Mouse (Mus musculus) neural tube, embryonic 10.5 days (tissue): ENCODE measurements around the gene Trpv5.
A peak's percentile ranks its signal among the peaks of the same experiment; 100 is the strongest.

Experiments used
- DNase-seq: peaks from one replicate; pipeline ENCODE4 v3.0.0-alpha.2; 2017; ENCODE audit warnings: low spot score; ENCODE audit errors: extremely low spot score

Gene Trpv5

DNA sequence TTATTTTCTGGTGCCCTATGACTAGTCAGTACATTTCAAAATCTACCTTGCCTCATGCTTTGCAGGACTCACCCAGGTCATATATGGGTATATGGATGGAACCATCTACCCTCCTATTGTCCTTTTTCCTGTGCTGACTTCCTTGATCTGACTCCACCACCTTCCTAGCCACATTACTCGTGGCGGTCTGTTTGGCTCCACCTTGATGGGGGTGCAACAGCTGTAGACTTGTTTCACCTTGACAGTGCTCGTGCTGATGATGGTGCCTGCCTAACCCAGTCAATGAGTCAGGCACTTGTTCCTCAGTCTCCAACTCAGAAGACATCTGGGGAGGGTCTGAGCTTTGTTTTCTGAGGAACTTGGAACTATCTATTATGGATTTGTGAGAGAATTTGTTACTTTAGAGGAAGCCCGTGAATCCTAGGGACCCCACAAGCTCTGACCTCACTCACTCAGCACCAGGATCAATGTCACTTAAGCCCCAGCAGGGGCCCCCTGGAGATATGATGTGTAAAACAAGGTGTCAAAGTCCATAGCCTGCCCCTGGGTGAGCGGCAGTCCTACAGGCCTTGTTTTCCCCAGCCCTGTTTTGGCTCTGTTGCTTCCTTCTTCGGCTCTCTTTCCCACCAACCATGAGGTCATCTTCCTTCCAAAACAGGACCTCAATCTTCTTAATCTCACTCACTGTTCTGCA is 39.2 kb downstream of the Trpv5 start:
- DNase-seq = no peak

DNA sequence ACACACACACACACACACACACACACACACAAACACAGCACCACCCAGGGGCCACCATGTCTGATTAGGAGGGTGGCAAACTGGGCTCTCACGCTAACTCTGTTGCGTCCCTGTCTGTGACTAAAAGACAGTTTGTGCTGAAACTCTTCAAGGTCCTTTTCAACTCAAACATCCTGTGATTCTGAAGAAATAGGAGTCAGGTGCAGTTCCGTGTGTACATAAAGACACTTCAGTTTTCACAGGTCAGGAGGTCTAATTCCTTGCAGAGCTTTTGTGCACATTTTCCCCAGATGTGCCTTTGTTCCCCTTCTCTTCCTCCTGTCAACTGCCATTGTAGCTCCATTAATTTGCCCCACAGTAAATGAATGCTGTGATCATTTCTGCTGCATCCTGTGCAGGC is 40.1 kb downstream of the Trpv5 start:
- no peak for DNase-seq

DNA sequence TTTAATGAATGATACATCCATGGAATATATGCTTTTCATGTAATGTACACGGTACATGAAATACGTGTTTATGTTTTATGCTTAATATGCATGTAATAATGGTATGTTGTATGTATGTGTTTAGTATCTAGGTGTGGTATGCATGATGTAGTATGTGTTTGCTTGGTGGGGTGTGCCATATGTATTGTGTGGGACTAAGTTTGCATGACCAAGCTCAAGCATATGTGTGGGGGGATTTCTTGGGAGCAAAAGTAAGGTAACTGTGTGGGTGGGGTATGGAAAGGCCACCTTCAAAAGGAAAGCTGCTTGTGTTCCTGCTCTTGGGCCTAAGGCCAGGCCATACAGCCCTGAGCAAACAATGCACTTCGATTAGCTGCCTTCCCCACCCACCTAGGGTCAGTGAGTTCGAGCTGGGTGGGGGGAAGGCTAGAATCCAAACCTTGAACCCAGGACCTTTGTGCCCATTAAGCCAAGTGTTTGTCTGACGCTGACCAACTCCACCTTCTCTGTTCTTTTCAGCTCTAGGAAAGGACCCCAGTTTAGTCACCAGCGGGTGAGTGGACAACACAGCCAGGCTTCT is 42.6 kb downstream of the Trpv5 start:
- no peak for DNase-seq

DNA sequence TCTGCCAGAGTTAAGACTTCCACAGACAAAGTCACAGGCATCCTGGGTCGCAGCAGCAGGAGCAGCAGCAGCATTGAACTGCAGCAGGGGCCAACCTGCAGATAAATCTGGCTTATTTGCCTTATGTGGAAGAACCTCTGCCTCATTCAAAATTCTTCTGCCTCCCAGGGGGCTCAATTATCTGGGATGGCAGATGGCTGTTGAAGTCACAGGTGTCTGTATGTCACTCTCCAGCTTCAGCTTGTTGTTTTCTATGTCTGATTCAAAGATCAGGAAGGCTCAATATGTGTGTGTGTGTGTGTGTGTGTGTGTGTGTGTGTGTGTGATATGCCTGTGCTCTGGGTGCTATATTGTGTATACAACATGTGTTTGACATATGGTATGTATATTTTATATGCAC is 43.2 kb downstream of the Trpv5 start:
- DNase-seq = no peak

DNA sequence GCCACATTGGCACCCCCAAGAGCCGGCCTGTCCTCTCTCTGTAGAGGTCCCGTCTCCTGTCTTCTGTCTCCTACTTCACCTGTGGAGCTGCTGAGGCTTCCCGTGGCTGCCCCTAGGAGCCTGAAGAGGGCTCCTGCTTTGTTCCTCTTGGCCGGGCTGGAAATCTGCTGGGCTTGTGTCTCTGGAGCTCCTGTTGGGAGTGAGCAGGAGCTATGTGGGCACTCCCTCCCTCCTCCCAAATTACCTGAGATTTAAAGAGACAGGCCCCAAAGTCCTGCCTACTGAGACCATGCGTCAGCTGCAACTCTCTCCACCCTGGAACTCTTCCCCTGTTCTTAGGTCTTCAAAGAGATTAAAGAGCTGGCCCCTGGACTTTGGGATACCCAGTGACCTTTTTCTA is 44.4 kb downstream of the Trpv5 start, which contains the start of gene Trpv6:
Trpv6 (minus strand) TSS at position 228 of the 400 bp plus-strand sequence.
- DNase-seq = no peak

DNA sequence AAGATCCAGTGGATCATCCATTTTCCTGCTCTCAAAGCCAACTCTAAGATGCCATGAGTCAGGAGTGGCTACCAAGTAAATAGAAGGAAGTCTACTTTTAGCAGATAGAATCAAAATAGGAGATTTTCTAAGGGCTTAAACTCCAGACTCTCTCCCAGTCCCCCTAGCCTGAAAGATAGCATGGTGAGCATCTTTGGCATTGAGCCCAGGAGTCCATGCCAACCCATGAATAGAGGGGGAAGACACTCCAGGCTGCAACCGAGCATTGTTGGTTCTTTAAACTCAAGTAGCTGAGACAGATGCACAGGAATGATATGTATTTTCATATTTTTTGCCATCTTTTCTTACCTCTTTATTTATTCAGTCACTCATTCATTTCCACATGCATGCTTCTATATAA is 45.4 kb downstream of the Trpv5 start:
- DNase-seq = no peak

DNA sequence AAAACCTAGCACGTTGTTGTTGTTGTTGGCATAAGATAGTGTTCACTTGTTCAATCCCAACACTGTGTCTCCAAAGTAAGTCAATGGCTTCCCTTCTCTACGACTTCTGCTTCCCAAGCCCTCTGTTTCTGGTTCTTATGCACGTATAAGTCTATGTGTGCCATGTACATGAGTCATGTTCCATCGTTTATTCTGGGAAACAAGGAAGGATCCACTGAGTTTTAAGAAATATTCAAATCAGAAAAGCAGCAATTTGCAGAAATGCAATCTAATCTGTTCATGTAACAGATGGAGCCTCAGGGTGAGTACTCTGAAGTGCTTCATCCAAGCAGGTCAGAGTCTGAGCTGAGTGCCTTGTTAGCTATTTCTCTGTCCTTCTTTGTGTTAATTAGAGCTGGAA is 49.0 kb downstream of the Trpv5 start:
- DNase-seq = no peak

DNA sequence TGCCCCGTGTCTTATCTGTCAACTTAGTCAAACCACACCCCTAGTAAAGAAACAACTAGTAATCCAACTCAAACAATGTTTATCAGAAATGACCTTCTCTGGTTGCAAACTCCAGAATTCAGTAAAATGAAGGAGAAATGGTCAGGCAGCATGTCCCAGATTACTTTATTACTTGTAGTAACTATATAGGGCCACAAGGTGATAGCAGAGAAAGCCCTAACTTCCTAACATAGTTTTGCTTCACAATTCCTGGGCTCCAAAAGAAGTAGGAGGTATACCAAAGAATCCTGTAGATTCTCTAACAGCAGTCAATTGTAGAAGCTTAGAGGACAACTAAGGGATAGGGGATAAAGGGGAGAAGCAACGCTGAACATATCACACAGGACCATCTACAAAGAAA is 49.8 kb downstream of the Trpv5 start:
- DNase-seq = no peak

DNA sequence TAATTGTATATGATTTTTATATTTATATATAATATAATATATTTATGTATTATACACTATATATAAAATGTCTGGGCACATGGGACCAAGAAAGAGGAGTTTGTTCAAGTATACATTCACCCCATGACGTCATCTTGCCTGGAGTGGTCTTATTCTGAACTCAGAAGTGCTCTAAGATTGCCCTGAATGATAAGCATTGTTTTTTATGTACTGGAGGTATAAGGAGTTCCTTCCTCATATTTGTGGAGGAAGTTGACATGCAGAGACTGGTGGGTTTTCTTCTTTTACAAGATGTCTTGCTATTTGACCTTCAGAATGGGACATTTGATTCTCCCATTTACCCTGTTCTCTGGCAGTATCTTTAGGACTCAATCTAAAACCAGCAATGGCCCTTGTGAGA is 52.4 kb downstream of the Trpv5 start:
- no peak for DNase-seq

DNA sequence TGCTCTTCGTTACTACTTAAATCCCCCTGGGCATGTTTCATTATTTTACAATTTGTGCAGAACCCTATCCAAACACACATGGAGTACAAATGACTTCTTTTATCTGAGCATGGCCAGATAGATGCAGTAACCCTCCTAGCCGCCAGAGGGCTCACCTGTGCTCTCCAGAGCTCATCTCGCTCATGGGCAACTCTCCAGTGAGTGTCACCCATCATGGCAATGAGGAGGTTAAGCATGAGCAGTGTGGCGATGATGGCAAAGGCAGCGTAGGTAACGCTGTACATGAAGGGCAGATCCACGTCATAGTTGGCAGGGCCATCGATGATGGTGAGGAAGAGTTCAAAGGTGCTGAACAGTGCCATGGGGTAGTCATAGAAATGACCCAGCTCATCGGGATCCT is 57.9 kb downstream of the Trpv5 start:
- no peak for DNase-seq

DNA sequence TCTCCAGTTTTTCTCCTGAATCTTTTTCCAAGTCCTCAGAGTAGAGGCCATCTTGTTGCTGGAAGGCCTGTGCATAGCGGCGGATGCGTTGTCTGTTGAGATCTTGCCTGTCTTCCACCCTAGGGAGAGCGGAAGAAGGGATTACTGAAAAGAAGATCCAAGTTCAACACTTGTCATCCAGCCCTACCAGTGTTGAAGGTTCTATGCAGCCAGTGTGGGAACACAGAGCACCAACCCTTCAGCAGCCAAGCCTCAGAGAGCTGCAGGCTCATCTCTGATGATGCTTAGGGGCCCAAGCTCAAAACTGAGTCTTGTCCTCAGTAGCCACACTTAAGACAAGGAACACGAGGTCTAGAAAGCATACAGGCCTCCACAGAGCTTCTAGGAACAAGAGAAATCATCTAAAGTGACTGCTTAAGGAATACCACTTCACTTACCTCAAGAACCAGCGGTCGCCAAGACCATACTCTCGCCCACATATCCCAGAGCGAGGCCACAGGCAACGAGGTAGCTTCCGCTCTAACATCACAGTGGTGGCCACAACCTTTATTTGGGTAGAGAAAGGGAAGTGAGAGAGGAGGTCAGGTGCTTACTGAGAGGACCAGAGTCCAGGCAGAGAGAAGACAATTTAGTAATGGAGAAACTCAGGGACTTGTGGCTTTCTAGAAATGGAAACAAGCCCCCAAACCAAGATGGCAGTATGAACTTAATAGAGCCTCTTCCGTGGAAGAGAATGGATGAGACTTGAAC is 59.2 kb downstream of the Trpv5 start:
- DNase-seq = no peak

DNA sequence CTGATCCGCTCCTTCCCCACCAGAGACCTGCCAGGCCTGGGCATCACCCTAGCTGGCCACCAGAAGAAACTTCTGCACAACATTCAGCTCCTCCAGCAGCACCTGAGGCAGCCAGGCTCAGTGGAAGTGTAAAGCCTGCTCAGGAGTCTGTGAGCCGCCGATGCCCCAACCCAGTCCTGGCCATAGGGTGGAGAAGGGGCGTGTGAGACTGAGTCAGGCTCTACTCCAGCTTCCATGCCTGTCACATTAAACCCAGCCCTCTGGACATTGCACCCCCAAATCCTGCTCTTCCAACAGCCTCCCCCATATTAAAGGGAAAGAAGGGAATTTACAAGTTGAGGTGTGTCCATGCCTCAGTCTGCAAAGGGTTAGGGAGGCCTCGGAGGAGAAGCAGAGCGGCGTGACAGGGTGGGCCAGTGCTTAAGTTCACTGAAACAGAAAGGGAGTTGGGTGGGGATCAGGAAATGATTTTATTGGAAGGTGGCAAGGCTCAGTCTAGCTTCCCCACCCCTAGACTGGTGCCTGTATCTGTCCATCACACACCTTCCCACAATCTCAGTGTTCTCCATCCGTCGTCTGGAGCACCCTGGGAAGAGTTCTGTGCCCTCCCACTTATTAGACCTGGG is 60.3 kb downstream of the Trpv5 start:
- no peak for DNase-seq

DNA sequence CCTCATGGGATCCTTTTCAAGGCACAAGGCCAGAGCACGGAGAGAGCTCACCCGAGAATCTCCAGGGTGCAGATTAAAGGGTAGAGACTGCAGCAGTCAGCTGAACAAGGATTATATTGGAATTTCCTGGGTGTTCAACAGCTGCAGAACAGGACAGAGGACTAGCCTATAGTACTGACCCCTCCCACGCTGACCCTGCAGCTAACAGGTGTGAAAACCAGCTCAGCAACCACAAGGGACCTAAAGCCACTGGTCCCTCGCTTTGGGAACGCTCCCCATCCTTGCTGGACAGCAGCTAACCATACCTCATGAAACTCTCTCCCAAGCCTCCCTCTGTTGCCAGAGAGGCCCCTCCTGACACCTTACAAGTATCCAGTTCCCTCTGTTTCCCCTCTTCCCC is 72.9 kb downstream of the Trpv5 start:
- DNase-seq = no peak

DNA sequence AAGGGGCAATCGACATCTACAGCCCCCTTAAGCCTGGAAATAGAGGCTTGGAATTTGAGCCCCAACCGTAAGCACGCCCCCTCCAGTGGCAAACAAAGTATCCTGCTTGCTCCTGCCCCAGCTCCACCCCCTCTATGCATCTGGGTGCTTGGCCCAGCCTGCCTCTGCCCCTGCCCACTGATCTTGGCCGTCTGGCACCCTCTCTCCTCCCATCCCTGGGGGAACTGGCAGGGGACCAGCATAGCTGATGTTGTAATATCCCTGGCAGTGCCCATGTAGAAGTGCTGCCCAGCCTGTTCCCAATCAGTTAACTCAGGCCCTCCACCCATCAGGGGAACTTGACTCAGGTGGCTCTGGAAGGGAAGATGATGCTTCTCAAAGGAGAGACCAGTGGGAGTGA is 74.4 kb downstream of the Trpv5 start:
- DNase-seq = no peak

DNA sequence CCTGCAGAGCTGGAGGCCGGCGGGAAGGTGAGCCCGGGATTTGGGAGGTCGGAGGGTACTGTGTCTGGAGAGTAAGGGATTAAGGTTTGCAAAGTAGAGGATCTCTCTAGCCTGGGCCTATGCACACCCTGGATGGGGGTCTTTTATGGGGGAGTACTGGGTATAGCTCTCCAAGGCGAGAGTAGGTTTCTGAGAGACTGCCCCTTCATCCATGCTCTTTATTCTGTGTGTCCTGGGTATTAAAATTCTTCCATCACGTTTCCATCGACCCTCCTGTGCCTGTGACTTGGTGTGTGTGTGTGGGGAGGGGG is 74.8 kb downstream of the Trpv5 start:
- no peak for DNase-seq

DNA sequence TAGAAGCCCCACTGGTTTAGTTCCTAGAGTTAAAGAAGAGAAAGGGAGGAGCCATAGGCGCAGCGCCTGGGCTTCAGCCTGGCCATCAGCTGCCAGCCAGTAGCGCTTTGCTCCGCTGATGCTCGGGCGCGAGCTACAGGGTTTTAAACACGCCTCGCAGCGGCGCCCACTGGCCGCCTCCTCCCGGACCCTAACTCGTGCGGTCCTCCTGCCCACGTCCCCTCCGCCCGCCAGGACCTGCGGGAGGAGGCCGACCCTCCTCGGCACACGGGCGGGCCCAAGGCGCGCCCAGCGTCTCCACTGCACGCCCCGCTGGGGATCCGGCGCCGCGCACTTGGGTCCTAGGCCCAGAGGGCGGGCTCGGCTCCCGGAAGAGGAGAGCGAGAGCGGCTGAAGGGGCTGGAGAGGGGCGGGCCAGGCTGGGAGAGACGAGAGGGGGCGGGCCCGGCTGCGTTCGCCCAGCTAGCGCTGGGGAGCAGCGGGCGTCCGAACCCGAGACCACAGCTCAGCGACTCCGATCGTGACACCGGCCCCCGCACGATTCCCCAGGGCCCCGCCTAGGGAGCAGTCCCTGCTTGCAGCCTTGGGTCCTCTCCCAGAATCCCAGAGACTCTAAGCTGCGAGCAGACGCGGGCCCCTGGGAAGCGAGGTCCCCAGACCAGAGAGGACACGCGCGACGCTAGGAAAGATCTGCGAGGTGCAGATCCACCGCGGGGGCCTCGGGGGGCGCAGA is 75.3 kb downstream of the Trpv5 start, which contains the start of gene Ephb6:
Ephb6 (plus strand) TSS at position 422 of the 733 bp plus-strand sequence.
- DNase-seq = peak; percentile 84

DNA sequence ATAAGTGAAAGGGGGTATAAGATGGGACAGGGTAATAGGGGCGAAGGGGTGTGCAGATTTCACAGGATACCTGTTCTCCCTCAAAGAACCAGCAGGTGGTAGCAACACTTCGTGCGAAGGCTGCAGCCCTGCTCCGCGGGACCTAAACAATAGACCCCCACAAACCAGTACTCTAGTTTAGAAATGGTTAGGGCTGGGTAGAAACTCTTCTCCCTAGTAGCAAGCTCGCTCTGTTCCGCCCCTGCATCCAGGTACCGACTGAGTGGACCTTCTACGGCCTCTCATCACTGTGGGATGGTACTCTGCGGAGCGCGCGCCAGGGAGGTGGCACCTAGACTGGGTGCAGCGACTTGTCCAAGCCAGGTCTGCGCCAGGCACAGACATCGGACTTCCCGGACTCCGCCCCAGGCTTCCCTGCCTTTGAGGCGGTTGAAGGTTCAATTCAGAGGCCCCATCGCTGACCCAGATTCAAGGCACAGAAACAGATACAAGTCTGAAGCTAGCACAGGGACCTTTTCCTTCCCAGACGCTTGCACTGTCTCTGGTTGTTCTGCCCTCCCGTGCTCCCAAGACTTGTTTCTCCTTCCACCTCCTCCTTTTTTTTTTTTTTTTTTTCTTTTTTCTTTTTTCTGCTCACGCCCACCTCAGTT is 76.0 kb downstream of the Trpv5 start:
- peak; percentile 80 for DNase-seq
